Mouse (Mus musculus) thymus, postnatal 25 days (tissue): ENCODE measurements around the gene Krt34.

ENCODE experiments used
- DNase-seq: peaks from one replicate; pipeline ENCODE4 v3.0.0; 2022

Krt34 gene

DNA sequence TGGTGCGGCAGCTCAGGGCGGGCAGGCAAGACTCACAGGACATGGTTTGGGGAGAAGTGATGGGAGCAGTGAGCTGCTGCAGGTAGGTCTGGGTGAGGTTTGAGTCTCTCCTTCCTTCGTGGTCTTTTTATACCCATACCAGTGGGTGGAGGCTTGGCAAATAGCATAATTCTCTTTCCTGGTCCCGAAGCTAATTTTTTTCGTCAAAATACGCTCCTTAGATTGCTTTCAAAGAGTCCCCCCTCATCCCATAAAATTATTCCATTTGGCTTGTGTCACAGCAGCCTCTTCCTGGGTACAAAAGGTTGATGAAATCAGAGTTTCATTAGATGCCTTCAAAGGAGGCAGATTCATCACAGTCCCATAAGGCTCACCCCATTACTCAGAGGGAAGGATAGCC is at the start of gene Krt34:
Krt34 (minus strand) TSS at position 101 of the 400 bp plus-strand sequence.
- DNase-seq = no peak

DNA sequence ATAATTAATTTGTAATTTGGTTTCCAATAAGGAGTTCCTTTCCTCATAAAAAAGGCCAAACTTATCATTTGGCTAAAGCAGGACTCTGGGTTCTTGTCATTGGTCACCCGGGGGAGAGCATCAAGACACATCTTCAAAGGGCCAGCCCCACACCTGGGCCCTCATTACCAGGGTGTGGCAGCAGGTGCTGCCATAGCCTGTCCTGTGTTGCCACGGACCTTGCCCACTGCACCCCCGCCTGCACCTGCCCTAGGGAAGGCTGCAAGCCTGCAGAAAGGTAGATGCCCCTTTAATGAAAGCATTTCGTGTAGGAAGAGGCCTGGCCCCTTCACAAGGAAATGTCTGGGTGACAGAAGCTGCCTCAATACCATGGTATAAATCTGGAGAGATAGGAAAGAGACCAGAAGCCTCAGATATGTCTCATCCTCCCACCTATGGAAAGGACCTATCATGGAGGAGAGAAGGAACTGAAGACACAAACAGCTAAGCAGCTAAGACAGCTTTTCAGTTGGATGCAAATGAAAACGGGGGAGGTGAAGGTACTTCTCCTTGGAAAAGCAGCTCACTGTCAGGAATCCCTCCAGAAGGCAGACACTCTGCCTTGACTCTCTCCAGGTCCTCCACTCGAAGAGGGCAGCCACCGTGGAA is 47.1 kb upstream of the Krt34 start:
- DNase-seq = no peak

DNA sequence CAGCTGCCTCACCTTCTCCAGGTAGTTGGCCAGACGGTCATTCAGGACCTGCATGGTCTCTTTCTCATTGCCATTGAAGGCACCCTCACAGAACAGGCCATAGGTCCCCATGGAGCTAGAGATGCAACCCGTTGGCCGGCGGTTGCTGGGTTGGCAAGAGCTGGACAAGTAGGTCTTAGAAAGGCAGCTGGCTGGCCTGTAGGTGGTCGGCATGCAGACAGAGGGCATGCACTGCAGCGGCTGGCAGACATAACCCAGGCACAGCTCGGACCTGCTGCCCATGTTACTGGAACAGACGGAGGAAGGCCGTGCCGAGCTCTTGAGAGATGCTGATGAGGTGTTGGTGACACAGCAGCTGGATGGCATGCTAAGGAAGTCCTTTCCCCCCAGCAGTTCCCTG is 46.5 kb upstream of the Krt34 start, which contains the start of gene Krt32:
Krt32 (minus strand) TSS at position 366 of the 400 bp plus-strand sequence.
- no peak for DNase-seq

DNA sequence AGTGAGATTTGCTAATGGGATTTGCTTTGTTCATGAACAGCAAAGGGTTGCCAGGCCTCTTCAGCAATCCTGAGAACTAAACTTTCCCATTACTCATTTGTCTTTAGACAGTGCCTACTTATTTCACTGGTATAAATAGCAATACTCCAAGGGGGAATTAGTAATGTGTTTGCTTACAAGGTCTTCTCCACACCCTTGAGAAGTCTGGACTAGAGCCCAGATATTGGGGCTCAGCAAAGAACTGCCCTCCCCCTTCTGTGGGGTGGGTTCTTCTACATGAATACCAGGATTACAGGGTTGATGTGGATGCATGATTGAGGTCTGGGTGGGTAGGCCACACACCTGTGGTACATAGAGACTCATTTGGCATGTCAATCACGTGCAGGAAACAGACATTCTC is 32.5 kb upstream of the Krt34 start:
- DNase-seq = no peak

DNA sequence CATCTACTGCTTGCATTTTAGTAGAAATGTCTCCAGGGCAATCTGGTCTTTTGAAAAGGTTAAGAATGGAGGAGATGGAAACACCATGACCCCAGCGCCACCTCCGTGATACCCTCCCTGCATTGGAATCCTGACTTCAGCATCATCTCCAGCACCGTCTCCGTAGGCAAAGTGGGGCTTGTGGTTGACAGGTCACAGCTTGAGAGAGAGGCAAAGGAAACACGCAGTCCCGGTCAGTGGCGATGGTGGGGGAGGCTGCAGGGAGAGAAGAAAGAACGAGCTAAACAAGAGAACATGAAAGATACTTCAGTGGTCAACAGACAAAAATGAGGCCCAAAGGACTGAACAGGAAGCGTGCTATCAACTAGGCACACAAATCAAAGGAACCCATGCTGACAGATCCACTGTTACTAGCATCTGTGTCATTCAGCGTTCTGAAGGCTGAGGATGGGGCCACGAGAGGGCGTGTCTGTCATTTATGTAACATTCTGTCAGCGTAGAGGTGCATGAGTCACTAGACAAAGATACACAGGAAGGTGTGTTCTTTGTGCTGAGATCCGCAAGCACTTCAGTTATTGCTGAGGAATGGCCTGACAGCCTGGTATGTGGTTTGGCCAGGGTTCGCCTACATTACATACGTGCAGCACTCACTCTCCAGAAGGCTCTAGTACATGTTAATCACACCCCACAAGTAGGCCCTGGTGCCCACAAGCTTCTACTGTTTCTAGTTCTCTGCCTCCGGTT is 26.1 kb upstream of the Krt34 start:
- DNase-seq = no peak

DNA sequence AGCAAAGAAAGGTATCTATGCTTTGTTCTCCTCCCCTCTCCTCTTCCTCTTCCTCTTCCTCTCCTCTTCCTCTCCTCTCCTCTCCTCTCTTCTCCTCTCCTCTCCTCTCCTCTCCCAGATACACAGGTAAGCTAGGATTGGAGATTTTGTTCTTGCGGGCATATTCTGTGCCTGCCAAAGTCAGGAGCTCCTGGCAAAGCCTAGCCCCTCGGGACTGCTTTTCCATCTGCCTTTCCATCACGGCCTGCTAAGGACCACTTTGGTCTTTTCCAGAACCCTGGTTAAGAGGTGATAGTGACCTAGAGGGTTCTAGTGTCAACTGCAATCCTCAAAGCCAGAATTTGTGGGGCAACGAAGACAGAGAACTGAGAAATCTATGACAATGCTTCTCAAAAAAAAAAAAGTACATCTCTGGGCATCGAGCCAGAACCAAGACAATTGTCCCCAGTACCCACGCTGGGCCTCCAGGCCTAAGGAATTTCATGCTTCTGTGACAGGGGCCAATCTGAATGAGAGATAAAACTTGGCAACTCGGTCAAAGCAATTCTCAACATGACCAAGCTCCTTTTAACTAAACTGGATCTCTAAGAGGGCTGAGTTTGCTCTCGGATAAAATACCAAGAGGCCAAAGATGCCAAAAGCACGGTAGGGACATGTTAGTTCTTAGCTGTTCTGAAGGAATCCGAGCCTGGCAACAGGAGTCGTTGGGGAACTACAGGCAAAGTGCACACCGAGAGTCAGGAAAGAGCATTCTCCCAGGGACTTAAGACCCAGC is 25.1 kb upstream of the Krt34 start:
- no peak for DNase-seq

DNA sequence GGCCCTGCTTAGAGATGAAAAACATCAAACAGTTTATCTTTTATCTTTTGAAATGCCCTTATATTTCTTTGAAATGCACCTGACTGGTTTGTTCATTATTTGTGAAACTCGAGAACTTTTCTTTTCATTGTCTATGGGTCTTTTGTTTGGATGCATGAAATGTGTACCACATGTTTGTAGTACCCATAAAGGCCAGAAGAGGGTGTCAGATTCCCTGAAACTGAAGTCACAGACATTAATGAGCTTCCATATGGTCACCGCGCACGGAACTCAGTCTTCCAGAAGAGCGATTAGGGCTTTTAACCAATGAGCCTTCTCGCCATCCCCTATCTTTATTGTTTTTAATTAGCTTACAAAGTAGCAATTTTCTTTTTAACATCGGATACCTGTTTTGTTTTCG is 17.5 kb upstream of the Krt34 start:
- DNase-seq = no peak

DNA sequence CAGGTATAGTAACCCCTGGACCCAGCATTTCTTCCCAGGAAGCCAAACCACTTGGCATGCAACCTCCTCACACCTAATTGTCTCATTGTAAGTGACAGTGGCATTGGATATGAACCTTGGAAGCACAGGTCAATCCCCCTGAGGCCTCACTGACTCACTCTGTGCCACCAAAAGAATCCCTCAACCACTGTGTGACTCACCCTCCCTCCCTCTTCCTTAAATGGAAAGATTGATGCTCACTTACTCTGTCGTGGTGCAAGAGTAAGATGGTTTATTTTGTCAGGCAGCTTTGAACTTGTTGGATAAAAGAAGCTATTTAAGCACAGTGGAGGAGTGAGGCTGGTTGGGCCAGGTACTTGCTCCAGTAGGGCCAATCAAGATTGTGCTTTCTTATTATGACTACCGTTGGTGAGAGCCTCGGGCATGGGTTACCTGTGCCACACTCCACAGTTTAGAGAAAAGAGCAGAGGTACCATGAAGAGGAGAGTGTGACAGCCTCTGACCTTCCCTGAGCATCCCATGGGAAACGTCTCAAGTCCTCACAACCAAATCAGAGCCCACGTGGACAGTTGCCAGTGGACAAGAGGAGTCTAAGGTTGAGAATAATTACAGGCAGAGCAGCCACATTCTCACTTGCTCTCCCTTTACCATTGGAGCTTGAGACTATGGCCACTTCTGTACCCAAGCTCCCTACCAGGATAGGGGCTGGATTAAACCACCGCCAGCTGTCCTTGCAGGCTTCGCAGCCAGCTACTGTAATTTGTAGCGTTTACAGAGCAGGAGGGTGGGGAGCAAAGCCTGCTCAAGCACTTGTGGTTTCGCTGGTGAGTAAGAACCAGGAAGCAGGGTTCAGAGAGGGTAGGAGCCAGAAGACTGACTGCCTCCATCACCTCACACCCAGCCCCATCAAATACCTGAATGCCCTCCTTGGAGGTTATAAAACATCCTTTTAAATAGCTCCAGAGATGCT is 14.6 kb upstream of the Krt34 start:
- no peak for DNase-seq

DNA sequence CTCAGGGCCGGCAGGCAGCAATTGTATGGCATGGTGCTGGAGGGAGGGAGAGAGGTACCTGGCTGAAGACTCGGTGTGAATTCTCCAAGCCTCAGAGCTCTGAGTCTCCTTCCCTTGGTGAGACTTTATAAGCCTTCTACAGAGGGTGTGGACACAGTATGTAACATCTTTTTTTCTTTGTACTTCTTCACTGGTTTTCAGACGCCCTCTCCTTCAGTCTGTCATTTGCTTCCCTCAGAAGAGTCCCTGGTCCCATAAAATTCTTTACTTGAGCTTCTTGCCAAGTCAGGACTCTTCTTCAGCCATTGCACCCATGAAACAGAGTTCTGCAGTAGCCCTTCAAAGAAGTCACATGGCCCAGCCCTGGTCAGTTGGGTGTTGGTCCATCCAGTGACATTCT is 9.1 kb upstream of the Krt34 start, which contains the start of gene Krt31:
Krt31 (minus strand) TSS at position 101 of the 400 bp plus-strand sequence.
- no peak for DNase-seq

DNA sequence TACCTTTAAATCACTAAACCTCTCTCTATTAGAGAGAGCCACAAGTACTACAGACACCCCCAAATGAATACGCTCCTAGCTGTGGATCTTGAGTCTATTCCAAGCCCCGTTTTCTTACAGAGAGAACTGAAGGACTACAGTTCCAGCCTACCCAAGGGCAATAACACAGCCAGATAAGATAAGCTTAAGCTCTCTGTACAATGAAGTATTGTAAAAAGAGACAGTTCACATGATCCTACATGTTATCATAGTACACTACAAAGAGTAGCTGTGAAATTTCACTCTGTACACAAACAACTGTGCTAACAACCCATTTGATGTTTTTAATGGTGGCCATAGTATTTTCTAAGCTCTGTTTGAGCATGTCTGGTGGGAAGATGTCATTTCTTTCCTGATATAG is 5.8 kb upstream of the Krt34 start:
- no peak for DNase-seq

DNA sequence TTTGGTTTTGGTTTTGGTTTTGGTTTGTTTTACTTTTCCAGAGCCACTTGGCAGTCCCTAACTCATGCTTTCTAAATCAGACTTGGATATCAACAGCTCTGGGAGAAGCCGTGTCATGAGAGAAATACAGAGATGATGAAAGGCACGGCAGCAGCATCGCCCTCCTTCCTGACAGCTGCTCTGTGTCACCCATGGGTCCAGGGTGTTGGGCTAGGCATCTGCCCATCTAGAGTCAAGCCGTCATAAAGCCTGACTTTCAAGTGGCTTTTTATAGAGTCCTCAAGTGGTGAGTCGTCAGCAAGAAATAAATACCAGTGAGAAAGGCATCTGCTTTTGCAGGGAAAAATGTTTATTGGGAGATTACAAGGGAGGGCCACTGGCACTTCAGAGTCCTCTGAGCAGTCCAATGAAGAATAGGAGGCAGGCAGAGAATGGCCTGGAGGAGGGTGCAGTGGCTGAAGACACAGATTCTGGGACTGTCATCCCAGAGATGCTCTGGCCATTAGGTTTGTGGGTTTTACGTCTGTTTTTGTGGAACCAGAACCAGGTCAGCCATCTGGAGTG is 5.0 kb upstream of the Krt34 start:
- DNase-seq = no peak

DNA sequence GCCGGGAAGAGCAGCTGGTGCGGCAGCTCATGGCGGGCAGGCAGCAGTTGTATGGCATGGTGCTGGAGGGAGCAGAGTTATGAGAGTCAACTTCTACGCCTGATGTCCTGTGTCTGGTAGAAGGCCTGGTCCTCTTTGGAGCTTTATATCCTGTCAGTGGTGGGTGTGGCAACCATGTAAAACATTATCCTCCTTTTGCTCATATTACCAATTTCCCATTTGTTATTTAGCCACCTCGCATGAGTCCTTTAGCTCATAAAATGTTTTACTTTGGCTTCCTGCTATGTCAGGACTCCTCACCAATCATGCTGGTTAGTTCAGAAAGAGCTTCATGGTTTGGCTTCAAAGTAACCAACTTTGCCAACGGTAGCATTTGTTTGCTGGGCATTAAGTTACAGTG is 11.6 kb downstream of the Krt34 start, which contains the start of gene Krt33b:
Krt33b (minus strand) TSS at position 101 of the 400 bp plus-strand sequence.
- no peak for DNase-seq

DNA sequence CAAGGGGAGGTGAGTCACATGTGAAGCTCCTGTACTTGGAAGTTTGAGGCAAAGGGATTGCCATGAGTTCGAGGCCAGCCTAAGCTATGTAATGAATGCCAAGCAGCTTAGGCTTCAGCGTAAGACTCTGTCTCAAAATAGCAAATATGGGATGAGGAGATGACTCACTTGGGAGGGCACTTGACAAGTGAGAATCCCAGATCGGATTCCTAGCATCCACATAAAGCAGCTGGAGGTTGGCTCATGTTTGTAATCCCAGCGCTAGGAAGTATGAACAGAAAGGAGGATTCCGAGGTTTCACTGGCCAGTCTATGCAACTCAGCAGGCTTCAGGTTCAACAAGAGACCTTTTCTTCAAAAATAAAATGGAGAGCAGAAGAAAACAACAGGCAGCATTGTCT is 19.9 kb downstream of the Krt34 start:
- DNase-seq = no peak

DNA sequence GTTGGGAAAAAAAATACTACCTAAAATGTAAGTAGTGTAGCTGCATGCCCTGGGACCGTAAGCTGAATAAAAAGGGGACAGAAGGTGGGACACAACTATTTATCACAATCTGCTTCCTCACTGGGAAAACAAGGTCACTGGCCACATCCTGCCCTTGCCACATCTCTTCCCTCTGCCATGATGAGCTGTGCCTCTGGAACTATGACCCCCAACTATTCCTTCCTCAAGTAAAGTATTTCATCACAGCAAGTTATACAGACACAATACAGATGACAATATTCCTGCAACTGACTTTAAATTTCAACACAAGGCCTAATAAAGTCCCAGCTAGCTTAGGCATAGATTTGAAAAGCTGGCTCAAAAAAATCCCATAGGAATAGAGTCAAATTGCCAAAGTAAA is 21.9 kb downstream of the Krt34 start:
- DNase-seq = no peak

DNA sequence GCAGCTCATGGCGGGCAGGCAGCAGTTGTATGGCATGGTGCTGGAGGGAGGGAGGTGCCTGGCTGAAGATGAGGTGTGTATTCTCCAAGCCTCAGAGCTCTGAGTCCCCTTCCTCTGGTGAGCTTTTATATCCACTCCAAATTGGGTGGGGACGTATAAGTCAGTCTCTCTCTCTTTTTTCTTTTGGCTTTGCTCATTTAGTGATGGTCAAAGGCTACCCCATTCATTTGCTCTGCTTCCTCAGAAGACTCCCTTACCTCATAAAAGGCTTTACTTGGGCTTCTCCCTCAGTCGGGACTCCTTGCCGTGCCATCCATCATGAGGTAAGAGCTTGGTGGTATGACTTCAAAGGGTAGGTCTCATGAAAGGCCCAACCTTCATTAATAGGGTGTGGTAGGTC is 25.2 kb downstream of the Krt34 start, which contains the start of gene Krt33a:
Krt33a (minus strand) TSS at position 101 of the 400 bp plus-strand sequence.
- no peak for DNase-seq

DNA sequence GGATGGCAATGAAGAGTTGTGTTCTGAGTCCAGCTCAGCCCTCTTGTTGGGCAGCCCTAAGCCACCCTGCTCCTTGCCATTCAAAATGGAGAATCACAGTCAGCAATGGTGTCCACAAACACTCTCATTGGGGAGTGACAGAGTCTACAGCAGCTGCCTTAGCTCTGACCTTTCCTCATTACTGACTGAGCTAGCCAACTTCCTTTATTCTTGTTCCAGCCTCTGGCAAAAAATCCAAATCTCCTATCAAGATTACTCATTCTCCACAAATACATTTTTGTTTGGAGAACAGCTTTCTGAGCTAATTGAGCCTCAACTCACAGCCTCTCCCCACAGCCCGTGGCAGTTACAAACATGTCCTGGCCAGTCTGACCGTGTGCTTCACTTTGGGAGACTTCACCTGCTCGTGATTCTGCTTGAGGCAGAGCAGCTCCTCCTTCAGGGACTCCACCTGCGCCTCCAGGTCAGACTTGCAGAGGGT is 27.6 kb downstream of the Krt34 start:
- no peak for DNase-seq

DNA sequence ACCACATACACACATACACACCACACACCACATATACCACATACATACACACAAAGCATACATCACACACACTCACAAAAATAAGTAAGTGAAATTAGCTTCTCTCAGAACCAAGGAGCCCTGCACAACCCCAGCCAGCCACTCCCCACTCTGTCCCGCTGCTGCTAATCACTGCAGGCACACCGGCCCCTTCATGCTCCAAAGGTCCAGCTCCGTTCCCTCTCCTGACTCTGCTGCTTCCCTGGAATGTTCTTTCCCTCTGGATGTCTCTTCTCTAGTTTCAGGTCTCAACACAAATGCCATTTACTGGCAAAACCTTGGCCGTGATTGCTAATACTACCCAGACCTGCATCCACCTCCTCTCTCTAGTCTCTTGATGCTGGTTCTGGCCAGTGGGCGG is 30.7 kb downstream of the Krt34 start:
- DNase-seq = no peak

DNA sequence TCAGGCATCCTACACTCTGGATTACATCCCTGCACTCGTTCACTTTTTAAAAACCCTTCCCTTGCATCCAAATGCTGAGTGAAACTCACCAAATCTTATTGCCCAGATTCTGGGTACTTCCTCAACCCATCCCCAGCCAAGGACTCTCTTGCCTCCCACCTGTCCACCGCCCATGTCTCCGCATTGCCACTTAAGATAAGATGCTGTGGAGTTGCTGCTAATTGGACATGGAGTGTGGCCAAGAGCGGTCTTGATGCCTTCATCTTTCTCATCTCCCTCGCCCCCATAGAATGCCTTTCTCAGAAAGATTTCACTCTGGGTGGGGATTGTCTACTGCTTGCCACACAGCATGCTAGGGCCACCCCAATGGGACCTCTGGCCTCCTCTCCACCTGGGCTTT is 33.0 kb downstream of the Krt34 start:
- DNase-seq = no peak

DNA sequence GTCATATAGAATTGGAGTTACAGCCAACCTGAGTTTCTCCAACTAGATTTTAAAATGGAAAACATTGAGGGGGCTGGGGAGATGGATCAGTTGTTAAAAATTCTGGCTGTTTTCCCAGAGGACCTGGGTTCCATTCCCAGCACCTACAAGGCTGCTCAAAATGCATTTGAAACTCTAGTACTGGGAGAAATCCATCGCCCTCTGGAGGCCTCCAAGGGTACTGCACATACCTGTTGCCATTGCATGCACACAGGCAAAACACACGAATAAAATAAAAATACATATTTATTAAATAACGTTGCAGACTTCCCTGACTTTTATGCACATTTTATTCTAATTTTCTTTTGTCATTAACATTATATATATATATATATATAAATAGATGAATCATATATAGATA is 34.7 kb downstream of the Krt34 start:
- DNase-seq = no peak

DNA sequence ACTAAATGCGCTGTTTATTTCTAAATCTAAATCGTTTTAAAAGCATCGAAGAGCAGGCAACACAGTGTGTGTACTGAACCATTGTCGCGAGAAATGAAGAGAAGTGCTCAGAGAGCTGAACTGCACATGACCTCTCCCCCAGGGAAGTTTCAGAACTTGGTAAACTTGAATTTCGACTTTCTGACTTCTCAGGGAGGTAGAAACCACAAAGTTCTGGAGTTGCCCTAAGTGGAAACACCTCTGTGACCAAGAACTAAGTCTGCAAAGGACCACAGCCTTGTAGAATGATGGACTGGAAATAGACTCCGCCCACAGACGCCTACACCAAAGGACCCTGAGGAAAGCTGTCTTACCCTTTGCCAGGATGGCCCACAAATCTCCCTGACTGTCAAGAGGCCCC is 35.4 kb downstream of the Krt34 start:
- DNase-seq = no peak

DNA sequence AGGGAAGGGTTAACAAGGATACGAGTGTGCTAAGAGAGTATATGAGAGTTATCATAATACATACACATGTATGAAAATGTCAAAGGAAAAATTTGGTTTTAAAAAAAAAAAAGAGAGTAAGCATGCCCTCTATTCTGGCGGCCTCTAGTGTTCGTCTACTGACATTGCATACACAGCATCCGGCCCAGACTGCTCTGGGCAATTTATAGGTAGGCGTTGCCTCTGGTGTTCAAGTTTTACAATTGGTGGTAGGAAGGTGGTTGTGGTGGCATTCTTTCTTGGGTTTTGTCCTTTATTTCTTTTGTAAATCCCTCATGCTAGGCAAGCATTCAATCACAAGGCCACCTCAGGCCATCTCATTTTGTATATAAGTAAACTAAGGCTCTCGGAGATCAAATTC is 36.5 kb downstream of the Krt34 start:
- peak; percentile 17 for DNase-seq

DNA sequence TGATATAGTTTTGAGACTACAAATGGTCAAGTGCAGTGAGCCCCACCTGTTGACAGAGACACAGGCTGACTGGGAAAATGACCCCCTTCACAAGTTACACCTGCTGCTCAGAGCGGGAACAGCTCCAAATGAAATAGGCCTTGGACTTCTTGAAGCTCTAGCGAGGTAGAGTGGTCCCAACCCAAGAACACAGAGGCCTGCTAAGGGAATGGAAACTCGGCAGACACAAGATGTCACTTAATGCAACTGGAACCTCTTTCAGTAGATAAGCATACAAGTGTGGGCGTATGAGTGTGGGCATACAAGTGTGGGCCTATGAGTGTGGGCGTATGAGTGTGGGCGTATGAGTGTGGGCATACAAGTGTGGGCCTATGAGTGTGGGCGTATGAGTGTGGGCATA is 42.3 kb downstream of the Krt34 start:
- no peak for DNase-seq
